Mouse (Mus musculus) embryonic fibroblast, embryonic 13.5 days (primary cell): ENCODE data around the gene Ints2.
"Not testable (repeated sequence)": the region's sequence is repeated elsewhere in the genome, so short reads cannot be mapped to it uniquely, and the experiment has no call there.

Experiments used
- CTCF ChIP-seq: IDR thresholded peaks from 2 replicates; pipeline ENCODE4 v1.5.1; 2011; ENCODE audit warnings: mild to moderate bottlenecking, control low read depth, low read length, moderate library complexity, borderline replicate concordance; ENCODE audit not compliant: insufficient read depth
- POLR2A ChIP-seq: IDR thresholded peaks from 2 replicates; pipeline ENCODE4 v1.6.1; 2011; ENCODE audit warnings: low read depth, mild to moderate bottlenecking, control low read depth, low read length, moderate library complexity

DNA sequence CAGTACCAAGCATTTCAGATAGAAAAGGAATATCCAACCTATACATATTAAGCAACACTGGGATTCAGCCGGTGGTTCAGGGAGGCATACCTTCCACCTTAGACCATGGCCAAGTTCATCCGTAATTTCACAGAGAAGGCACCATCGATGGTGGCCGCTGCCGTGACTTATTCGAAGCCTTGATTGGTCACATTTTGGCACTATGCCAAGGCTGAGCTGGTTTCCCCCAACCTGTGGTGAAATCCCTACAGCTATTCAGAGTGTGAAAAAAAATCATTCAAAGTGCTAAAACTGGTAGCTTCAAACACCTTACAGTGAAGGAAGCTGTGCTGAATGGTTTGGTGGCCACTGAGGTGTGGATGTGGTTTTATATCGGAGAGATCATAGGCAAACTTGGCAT is 72.2 kb downstream of the Ints2 start:
- not testable (repeated sequence) for TF ChIP-seq CTCF, POLR2A
